Mouse (Mus musculus) liver, adult 2 months (tissue): ENCODE data around the gene P4htm. TPM values are rescaled to one million over a fixed set of nuclear protein-coding genes. Genes with fewer than 3 reads are reported as not detected.

ENCODE experiments used
- DNase-seq: peaks from one replicate; pipeline ENCODE4 v3.0.0-alpha.2; 2011; ENCODE audit warnings: low read depth, low spot score; ENCODE audit errors: extremely low read depth
- H3K27ac ChIP-seq: fragments of 200-500 bp; replicated peaks from 2 replicates; pipeline ENCODE4 v1.5.1; 2012; ENCODE audit warnings: low read depth, mild to moderate bottlenecking, control low read depth, inconsistent platforms, low read length; ENCODE audit not compliant: insufficient read depth
- H3K27me3 ChIP-seq: fragments of 200-500 bp; 2 replicates; pipeline ENCODE4 v1.6.1; 2012; ENCODE audit warnings: mild to moderate bottlenecking, moderate library complexity, low read length, inconsistent platforms; ENCODE audit not compliant: control insufficient read depth, insufficient read depth
- H3K36me3 ChIP-seq: fragments of 200-500 bp; 2 replicates; pipeline ENCODE4 v1.6.1; 2012; ENCODE audit warnings: low read length, inconsistent platforms; ENCODE audit not compliant: control insufficient read depth, insufficient read depth
- H3K4me1 ChIP-seq: fragments of 200-500 bp; 2 replicates; pipeline ENCODE4 v1.6.1; 2011; ENCODE audit warnings: low read length; ENCODE audit not compliant: control insufficient read depth, insufficient read depth
- H3K4me3 ChIP-seq: fragments of 200-500 bp; 2 replicates; pipeline ENCODE4 v1.5.1; 2011; ENCODE audit warnings: low read depth, mild to moderate bottlenecking, control low read depth, low read length, moderate library complexity; ENCODE audit not compliant: insufficient read depth
- H3K79me2 ChIP-seq: fragments of 200-500 bp; 2 replicates; pipeline ENCODE4 v1.6.1; 2012; ENCODE audit warnings: inconsistent platforms, mild to moderate bottlenecking, low read length, moderate library complexity; ENCODE audit not compliant: control insufficient read depth, insufficient read depth
- H3K9ac ChIP-seq: fragments of 200-500 bp; 2 replicates; pipeline ENCODE4 v1.6.1; 2012; ENCODE audit warnings: low read depth, mild to moderate bottlenecking, control low read depth, inconsistent platforms, low read length
- CTCF ChIP-seq: fragments of 200-500 bp; IDR thresholded peaks from 2 replicates; pipeline ENCODE4 v1.5.1; 2011; ENCODE audit warnings: low read depth, low read length, control low read depth
- POLR2A ChIP-seq: fragments of 200-500 bp; IDR thresholded peaks from 2 replicates; pipeline ENCODE4 v1.6.1; 2011; ENCODE audit warnings: low read length, control low read depth; ENCODE audit not compliant: insufficient read depth; ENCODE audit errors: extremely low read depth
- WGBS: fragments of 180-500 bp; shearing (Covaris S2); methylation state at CpG from one replicate; pipeline ENCODE4 v1.1.7; 2018; 5-methylcytosine and 5-hydroxymethylcytosine counted together
- polyA plus RNA-seq: library from polyadenylated mRNA; depleted of rRNA; stranded (reverse); fragments of >200 nt; gene quantifications from 2 replicates; pipeline ENCODE4 v1.2.3, GENCODE M21; 2012
- total RNA-seq: library from RNA; depleted of rRNA; stranded (reverse); fragments of >200 nt; gene quantifications from 2 replicates; pipeline ENCODE4 v1.2.3, GENCODE M21; 2014

Gene P4htm
- total and polyA plus RNA-seq, 2 experiments: 0.09 to 0.46 TPM

- H3K36me3 ChIP-seq: peaks cover 4% of the 10 kb centered on the region; the same call in 1 of the 2 replicates
- TF ChIP-seq POLR2A: no peak
- TF ChIP-seq CTCF: no peak
These were observed 29.5 kb downstream of the P4htm start for GRCm38 (mm10) chr9:108567931-108568419.

GRCm38 (mm10) chr9:108566815-108567776 lies 30.4 kb downstream of the P4htm start, which contains the start of gene Ndufaf3:
Gene Ndufaf3, minus strand, starts transcription at chr9:108567434.
- WGBS: under 1% methylated on average over 72 of the region's 73 CpGs
- no peaks in the 10 kb centered on the region for H3K27me3 ChIP-seq

More at GRCm38 (mm10) chr9:108567931-108568419, 29.5 kb downstream of the P4htm start:
- WGBS: 3% methylated on average over 18 of the region's 18 CpGs
- peak overlapping the region; percentile 73 for H3K4me3 ChIP-seq
- H3K79me2 ChIP-seq: no peaks in the 10 kb centered on the region
- H3K27me3 ChIP-seq: no peaks in the 10 kb centered on the region
- peaks cover 12% of the 10 kb centered on the region for H3K4me1 ChIP-seq
- H3K27ac ChIP-seq: peak overlapping the region; percentile 65
- no peak for DNase-seq
- peak overlapping the region; percentile 77 for H3K9ac ChIP-seq

GRCm38 (mm10) chr9:108565881-108566814 lies 31.3 kb downstream of the P4htm start:
- Histone ChIP-seq H3K4me3 (peak overlapping the region; percentile 73), H3K9ac (peak overlapping the region; percentile 82), H3K27ac (peak overlapping the region; percentile 54), H3K27me3 (no peaks in the 10 kb centered on the region), H3K4me1 (peaks cover 12% of the 10 kb centered on the region), H3K36me3 (peaks cover 4% of the 10 kb centered on the region; the same call in 1 of the 2 replicates), H3K79me2 (peaks cover 4% of the 10 kb centered on the region; the same call in 1 of the 2 replicates)
- no peak for DNase-seq
- TF ChIP-seq CTCF (no peak), POLR2A (no peak)
- 15% methylated on average over 35 of the region's 35 CpGs for WGBS

More at GRCm38 (mm10) chr9:108566815-108567776, 30.4 kb downstream of the P4htm start, which contains the start of gene Ndufaf3:
- Histone ChIP-seq H3K4me1 (peaks cover 12% of the 10 kb centered on the region), H3K79me2 (no peaks in the 10 kb centered on the region), H3K27ac (peak within 1 kb of the TSS; percentile 75), H3K9ac (peak within 1 kb of the TSS; percentile 82), H3K36me3 (peaks cover 2% of the 10 kb centered on the region; the same call in 1 of the 2 replicates), H3K4me3 (peak within 1 kb of the TSS; percentile 73)
- peak; percentile 90 for DNase-seq
- TF ChIP-seq CTCF (peak; percentile 93), POLR2A (peak; percentile 100)

GRCm38 (mm10) chr9:108564131-108564530 lies 33.3 kb downstream of the P4htm start:
- no peak overlapping the region for H3K4me3 ChIP-seq
- TF ChIP-seq POLR2A (no peak), CTCF (no peak)
- H3K9ac ChIP-seq: no peak overlapping the region
- peaks cover 10% of the 10 kb centered on the region for H3K4me1 ChIP-seq
- 82% methylated on average over 7 of the region's 7 CpGs for WGBS
- peaks cover 8% of the 10 kb centered on the region for H3K36me3 ChIP-seq
- H3K27ac ChIP-seq: no peak overlapping the region
- H3K27me3 ChIP-seq: no peaks in the 10 kb centered on the region
- peaks cover 8% of the 10 kb centered on the region; the same call in 1 of the 2 replicates for H3K79me2 ChIP-seq
- no peak for DNase-seq

- no peak for DNase-seq
- Histone ChIP-seq H3K9ac (no peak overlapping the region), H3K79me2 (peaks cover 8% of the 10 kb centered on the region; the same call in 1 of the 2 replicates), H3K27me3 (no peaks in the 10 kb centered on the region), H3K36me3 (peaks cover 13% of the 10 kb centered on the region), H3K4me1 (peaks cover 9% of the 10 kb centered on the region), H3K4me3 (no peak overlapping the region), H3K27ac (no peak overlapping the region)
- no peak for TF ChIP-seq CTCF
- TF ChIP-seq POLR2A: no peak
- WGBS: 92% methylated on average over 8 of the region's 8 CpGs
These were observed 33.8 kb downstream of the P4htm start for GRCm38 (mm10) chr9:108563671-108564070.
